Mouse (Mus musculus): Measurements from ENCODE around the gene Gpc5. TPM values are rescaled to one million over a fixed set of nuclear protein-coding genes. Genes with fewer than 3 reads are reported as not detected.

Gpc5 gene
- total and polyA plus RNA-seq, 2 experiments from 2014 or later: 13.8 to 23.0 TPM

- no peak overlapping the region for H3K9ac ChIP-seq (replicated peaks; ENCODE audit: low read length, poor library complexity, severe bottlenecking)
- no peak overlapping the region for H3K27ac ChIP-seq (ENCODE audit: low read depth, low read length)
- no peaks in the 10 kb centered on the region for H3K27me3 ChIP-seq (ENCODE audit: insufficient read depth, low read length)
- H3K4me3 ChIP-seq (ENCODE audit: low read depth, low read length): no peak overlapping the region
- WGBS: 24% methylated on average over 6 of the region's 6 CpGs
- H3K4me1 ChIP-seq (ENCODE audit: insufficient read depth, low read length): no peaks in the 10 kb centered on the region
- ATAC-seq (ENCODE audit: low FRiP score) (no peak), DNase-seq (ENCODE audit: low spot score) (peak; percentile 27)
- no peaks in the 10 kb centered on the region for H3K36me3 ChIP-seq (ENCODE audit: insufficient read depth, low read length)
- no peaks in the 10 kb centered on the region for H3K9me3 ChIP-seq (ENCODE audit: low read length)
- TF ChIP-seq CTCF (IDR thresholded peaks at IDR 0.05): peak; percentile 66
- H3K4me2 ChIP-seq (ENCODE audit: low read depth, low read length, poor library complexity, severe bottlenecking): no peak overlapping the region
These were observed 1115.0 kb downstream of the Gpc5 start for GRCm38 (mm10) chr14:116206977-116207376.

- no peaks in the 10 kb centered on the region for H3K27me3 ChIP-seq (ENCODE audit: insufficient read depth, low read length)
- H3K4me2 ChIP-seq (ENCODE audit: low read depth, low read length, poor library complexity, severe bottlenecking): no peak overlapping the region
- H3K36me3 ChIP-seq (ENCODE audit: insufficient read depth, low read length): no peaks in the 10 kb centered on the region
- no peak overlapping the region for H3K9ac ChIP-seq (replicated peaks; ENCODE audit: low read length, poor library complexity, severe bottlenecking)
- no peak overlapping the region for H3K27ac ChIP-seq (ENCODE audit: low read depth, low read length)
- no peaks in the 10 kb centered on the region for H3K4me1 ChIP-seq (ENCODE audit: insufficient read depth, low read length)
- no peak for DNase-seq (ENCODE audit: low spot score)
- no peak for TF ChIP-seq CTCF (IDR thresholded peaks at IDR 0.05)
- WGBS: 94% methylated on average over 3 of the region's 3 CpGs
- H3K4me3 ChIP-seq (ENCODE audit: low read depth, low read length): no peak overlapping the region
- no peaks in the 10 kb centered on the region for H3K9me3 ChIP-seq (ENCODE audit: low read length)
- no peak for ATAC-seq (ENCODE audit: low FRiP score)
These were observed 1116.6 kb downstream of the Gpc5 start for GRCm38 (mm10) chr14:116208581-116208980.

GRCm38 (mm10) chr14:116209045-116209444, 1117.0 kb downstream of the Gpc5 start:
- Histone ChIP-seq H3K36me3 (ENCODE audit: insufficient read depth, low read length) (no peaks in the 10 kb centered on the region), H3K4me2 (ENCODE audit: low read depth, low read length, poor library complexity, severe bottlenecking) (no peak overlapping the region), H3K4me1 (ENCODE audit: insufficient read depth, low read length) (no peaks in the 10 kb centered on the region), H3K9me3 (ENCODE audit: low read length) (no peaks in the 10 kb centered on the region), H3K9ac (replicated peaks; ENCODE audit: low read length, poor library complexity, severe bottlenecking) (no peak overlapping the region), H3K27me3 (ENCODE audit: insufficient read depth, low read length) (no peaks in the 10 kb centered on the region), H3K4me3 (ENCODE audit: low read depth, low read length) (no peak overlapping the region), H3K27ac (ENCODE audit: low read depth, low read length) (no peak overlapping the region)
- DNase-seq (ENCODE audit: low spot score): no peak
- ATAC-seq (ENCODE audit: low FRiP score): no peak
- 66% methylated on average over 5 of the region's 5 CpGs for WGBS
- no peak for TF ChIP-seq CTCF (IDR thresholded peaks at IDR 0.05)

- no peak for DNase-seq (ENCODE audit: low spot score)
- no peak for TF ChIP-seq CTCF (IDR thresholded peaks at IDR 0.05)
- H3K27me3 ChIP-seq (ENCODE audit: insufficient read depth, low read length): no peaks in the 10 kb centered on the region
- no peak overlapping the region for H3K27ac ChIP-seq (ENCODE audit: low read depth, low read length)
- no peak overlapping the region for H3K4me3 ChIP-seq (ENCODE audit: low read depth, low read length)
- H3K4me2 ChIP-seq (ENCODE audit: low read depth, low read length, poor library complexity, severe bottlenecking): no peak overlapping the region
- no peak overlapping the region for H3K9ac ChIP-seq (replicated peaks; ENCODE audit: low read length, poor library complexity, severe bottlenecking)
- H3K9me3 ChIP-seq (ENCODE audit: low read length): no peaks in the 10 kb centered on the region
- no peak for ATAC-seq (ENCODE audit: low FRiP score)
- no peaks in the 10 kb centered on the region for H3K36me3 ChIP-seq (ENCODE audit: insufficient read depth, low read length)
- H3K4me1 ChIP-seq (ENCODE audit: insufficient read depth, low read length): no peaks in the 10 kb centered on the region
- 84% methylated on average over 6 of the region's 6 CpGs for WGBS
These were observed 1118.3 kb downstream of the Gpc5 start for GRCm38 (mm10) chr14:116210304-116210703.

- Histone ChIP-seq H3K36me3 (ENCODE audit: insufficient read depth, low read length) (no peaks in the 10 kb centered on the region), H3K27ac (ENCODE audit: low read depth, low read length) (no peak overlapping the region), H3K9me3 (ENCODE audit: low read length) (no peaks in the 10 kb centered on the region), H3K4me1 (ENCODE audit: insufficient read depth, low read length) (no peaks in the 10 kb centered on the region), H3K4me3 (ENCODE audit: low read depth, low read length) (no peak overlapping the region), H3K4me2 (ENCODE audit: low read depth, low read length, poor library complexity, severe bottlenecking) (no peak overlapping the region), H3K9ac (replicated peaks; ENCODE audit: low read length, poor library complexity, severe bottlenecking) (no peak overlapping the region), H3K27me3 (ENCODE audit: insufficient read depth, low read length) (no peaks in the 10 kb centered on the region)
- TF ChIP-seq CTCF (IDR thresholded peaks at IDR 0.05): no peak
- DNase-seq (ENCODE audit: low spot score) (no peak), ATAC-seq (ENCODE audit: low FRiP score) (no peak)
These were observed 1120.0 kb downstream of the Gpc5 start for GRCm38 (mm10) chr14:116212029-116212428.

- H3K36me3 ChIP-seq (ENCODE audit: insufficient read depth, low read length): no peaks in the 10 kb centered on the region
- H3K9ac ChIP-seq (replicated peaks; ENCODE audit: low read length, poor library complexity, severe bottlenecking): no peak overlapping the region
- no peaks in the 10 kb centered on the region for H3K27me3 ChIP-seq (ENCODE audit: insufficient read depth, low read length)
- no peak overlapping the region for H3K27ac ChIP-seq (ENCODE audit: low read depth, low read length)
- TF ChIP-seq CTCF (IDR thresholded peaks at IDR 0.05): no peak
- no peak overlapping the region for H3K4me3 ChIP-seq (ENCODE audit: low read depth, low read length)
- no peak overlapping the region for H3K4me2 ChIP-seq (ENCODE audit: low read depth, low read length, poor library complexity, severe bottlenecking)
- H3K9me3 ChIP-seq (ENCODE audit: low read length): no peaks in the 10 kb centered on the region
- H3K4me1 ChIP-seq (ENCODE audit: insufficient read depth, low read length): no peaks in the 10 kb centered on the region
- DNase-seq (ENCODE audit: low spot score) (no peak), ATAC-seq (ENCODE audit: low FRiP score) (no peak)
- WGBS: 93% methylated on average over 1 of the region's 1 CpGs
These were observed 1166.1 kb downstream of the Gpc5 start for GRCm38 (mm10) chr14:116258126-116258525.
